Mouse (Mus musculus) spleen, postnatal 4 days (tissue): Measurements from ENCODE around the gene Nckap1l.

ENCODE experiments used
- DNase-seq, 2 experiments: peaks; one replicate each; pipeline ENCODE4 v3.0.0; 2022; ENCODE audit warnings: low spot score in 2 of 2

Nckap1l gene

DNA sequence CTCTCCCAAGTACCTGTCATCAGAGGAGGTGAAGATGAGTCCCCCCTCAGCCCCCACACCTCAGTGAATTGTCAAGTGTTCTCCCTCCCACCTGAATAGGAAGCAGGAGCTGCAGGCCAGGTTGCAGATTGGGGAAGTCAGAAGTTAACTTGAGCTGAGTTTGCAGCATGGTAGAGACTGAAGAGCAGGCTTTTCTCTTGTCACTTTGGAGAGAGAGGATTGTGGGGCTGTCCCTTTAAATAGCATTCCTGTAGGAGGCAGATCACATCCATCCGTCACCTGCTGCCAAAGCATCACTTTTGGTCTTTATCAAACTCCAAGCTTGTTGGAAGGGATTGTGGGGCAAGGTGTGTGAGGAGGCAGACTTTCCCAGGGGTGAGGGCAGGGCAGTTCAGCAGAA lies 47.1 kb downstream of the Nckap1l start:
- DNase-seq: no peak

DNA sequence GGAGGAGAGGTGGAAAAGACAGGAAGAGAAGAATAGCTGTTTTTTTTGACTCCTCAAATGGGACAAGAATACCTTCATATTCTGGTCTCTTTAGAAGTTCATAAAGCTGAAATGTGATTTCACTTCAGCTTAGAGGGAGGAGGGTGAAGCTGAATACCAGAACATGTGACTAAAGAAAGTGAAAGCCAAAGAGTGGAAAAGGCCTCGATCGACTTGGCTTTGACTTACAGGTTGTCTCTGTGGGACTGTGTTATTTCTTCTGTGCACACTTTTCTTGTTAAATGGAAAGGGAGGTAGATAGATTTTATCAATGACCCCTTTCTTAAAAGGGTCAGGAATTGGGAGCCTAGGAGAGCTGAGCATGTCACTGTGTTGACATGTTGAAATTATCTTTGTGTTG lies 47.6 kb downstream of the Nckap1l start:
- no peak for DNase-seq

DNA sequence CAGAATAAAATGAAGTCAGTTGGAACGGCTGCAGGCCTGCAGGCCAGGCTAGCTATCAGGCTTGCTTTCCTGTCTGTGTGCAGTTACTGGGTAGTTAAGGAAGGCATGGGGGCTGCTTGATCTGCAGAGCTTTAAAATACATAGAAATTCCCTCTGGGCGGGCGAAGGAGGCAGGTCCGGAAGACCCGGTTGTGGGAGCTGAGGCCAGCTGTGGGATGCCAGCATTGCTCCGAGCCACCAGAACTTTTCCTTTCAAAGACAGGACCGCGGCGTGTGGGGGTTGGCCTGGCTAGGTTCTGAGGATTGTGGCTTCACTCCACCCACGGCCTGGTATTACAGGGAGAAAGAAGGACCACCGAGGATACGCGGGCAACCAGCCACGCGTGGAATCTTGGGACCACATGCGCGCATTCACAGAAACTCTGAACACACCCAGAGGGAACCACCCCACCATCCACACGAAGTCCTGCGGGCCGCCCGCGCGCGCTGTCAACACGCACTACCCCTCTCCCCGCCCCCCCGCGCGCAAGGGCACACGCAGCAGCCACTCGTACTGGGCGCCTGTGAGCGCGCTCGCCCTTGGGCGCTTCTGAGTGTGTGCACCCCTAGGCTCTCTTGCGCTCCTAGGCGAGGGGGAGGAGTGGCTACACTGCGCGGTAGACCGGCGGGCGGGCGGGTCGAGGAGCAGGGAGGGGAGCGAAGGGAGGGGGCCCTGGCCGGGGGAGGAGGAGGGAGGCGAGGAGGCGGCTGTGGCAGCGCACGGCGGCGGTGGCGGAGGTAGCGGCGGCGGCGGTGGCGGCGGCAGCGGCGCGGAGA lies 49.0 kb downstream of the Nckap1l start, which contains the start of gene Pde1b:
Gene Pde1b, plus strand, starts transcription at position 600 of the 816 bp plus-strand sequence.
- DNase-seq: peak; percentile 30 to 72

DNA sequence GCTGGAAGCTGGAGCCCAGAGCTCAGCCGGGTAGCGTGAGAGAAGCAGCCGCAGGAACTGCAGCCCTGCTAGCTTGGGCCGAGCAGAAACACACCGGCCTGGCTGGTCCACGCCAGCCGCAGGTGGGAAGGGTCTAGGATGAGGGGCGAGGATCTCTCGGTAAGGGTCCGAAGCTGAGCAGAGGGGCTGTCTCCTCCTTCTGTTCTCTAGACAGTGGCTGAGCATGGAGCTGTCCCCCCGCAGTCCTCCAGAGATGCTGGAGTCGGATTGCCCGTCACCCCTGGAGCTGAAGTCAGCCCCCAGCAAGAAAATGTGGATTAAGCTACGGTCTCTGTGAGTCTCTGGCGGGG lies 49.6 kb downstream of the Nckap1l start:
- no peak for DNase-seq

DNA sequence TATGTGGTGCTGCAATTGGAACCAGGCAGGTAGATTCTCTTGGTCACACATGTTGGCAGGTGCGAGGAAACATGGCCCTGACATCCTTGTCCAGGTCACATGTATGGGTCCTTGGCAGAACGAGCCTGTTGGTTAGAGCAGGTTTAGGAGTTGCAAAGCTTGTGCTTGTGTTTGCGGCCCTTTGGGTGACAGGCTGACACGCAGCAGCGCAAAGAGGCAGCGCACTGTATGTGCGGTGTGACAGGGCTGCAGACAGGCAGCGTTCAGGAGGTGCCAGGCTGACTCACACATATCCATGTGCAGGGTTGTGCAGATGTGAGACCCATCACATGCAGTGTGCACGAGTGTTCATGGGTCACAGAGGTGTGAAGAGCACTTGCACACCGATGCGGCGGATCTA lies 50.1 kb downstream of the Nckap1l start:
- no peak for DNase-seq

DNA sequence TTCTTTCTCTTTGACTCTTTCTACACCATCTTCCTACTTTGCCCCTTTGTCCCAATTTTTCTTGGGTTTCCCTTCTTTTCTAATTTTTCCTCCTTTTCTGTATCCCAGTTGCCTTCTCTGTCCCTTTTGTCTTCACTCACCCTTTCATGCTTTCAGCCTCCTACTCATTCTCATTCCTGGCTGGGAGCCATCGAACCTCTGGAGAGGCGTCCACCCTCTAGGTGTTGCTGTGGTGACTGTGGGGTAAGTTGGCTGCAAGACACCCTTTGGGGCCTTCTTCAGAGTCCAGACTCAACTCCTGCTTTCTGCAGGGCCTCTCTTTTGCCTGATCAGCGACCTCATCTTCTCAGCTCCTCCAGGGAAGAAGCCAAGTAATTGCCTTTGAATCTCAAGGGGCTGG lies 55.7 kb downstream of the Nckap1l start:
- DNase-seq: no peak

DNA sequence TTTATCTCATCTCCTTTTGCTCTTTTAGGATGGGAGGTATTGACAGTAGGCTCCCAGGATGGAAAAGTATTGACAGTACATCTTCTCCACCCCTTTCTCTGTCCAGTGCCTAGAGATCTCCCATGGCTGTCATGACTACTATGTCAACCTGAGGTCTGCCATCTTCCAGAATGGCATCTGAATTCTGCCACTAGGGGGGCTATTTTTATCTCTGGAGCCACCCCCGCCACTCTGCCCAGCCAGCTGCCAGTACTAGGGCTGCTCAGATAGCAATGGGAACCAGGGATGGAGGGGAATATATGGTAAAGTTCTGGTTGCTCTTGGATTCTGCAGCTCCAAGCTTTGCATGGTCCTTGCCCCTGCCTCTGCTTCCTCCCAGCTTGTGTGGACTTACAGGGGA lies 58.1 kb downstream of the Nckap1l start:
- no peak for DNase-seq

DNA sequence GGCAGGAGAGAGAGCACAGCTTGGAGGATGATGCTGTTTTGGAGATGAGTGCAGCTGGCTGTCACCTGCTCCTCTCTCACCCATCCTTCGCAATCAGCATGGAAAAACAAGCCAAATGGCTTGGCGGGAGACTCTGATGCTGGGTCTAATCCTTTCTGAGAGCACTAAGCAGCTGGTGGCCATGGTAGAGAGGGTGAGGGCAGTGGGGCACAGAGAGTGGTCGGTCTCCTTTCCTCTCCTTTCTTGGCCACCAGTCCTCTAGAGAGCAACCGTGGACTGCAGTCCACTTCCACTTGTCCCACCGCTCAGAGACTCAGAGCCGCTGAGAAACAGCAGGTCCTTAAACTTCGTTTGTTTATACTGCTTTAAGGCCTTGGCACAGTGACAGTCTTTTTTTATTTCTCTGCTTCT lies 60.0 kb downstream of the Nckap1l start:
- DNase-seq: no peak

DNA sequence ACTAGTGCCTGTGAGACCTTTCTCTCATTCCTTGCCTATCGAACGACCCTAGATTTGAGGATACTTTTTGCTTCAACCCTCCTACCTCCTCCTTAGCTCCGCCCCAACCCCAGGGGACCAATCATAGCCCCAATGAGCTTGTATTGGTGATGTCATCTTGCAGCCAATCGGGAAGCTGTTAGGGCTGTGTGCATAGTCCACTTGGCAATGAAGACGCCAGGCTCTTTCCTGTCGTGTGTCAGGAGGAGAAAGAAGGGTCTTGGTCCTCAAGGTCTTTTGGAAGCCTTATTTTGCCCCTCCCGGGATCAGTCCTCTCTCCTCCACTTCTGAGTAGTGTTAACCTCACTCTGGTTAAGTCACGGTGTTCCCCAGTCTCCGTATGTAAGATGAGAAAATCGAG lies 60.5 kb downstream of the Nckap1l start:
- peak; percentile 37 to 67 for DNase-seq

DNA sequence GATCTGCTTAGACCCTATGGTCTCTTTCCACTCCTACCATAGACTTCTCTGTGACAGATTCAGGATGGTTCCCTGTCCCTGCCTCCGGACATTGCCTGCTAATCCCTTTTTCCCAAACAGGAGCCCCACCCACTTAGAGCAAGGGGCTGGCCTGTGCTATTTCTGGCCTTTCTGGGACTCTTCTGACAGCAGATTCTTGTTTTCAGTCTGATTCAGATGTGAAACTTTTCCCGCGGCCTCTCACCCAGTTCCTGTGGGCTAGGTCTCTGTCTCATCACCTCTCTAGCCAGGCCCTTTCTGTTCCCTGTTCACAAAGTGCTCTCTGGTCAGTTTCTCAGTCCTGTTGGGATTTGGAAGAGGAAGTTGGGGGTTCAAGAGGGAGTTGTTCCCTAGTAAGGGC lies 61.3 kb downstream of the Nckap1l start:
- no peak for DNase-seq

DNA sequence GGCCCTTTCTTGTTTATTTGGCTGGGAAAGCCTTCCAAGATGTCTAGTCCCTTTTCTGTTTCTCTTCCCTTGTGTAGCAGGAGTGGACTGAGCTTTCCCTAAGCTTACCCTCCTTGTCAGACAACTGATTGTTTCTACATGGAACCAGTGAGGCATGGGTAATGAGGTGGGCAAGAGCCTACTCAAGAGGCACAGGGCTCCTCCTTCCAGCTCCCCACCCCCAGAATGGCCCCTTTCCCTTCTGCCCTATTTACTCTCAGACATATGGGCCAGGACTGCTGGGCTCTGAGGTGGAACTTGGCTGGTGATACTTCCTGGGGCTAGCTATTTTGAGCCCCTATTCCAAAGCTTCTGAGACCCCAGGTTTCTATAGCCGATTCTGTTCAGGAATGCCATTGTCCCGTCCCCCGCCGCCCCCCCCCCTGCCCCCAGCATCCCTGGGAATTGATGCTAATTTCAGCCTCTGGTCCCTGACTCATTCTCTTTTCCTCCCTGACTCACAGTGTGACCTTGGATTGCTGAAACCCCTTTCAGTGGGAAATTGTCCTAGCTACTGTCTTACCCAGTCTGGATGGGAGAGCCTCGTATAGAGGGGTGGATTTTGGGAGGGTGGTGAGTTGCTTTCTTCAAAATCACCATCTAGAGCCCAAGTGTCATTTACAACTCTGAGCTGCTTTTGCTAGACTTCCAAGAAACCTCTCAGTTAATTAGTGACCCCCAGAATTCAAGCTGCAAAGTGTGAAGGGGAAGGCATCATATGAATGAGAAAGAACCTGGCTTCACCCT lies 65.2 kb downstream of the Nckap1l start:
- no peak for DNase-seq

DNA sequence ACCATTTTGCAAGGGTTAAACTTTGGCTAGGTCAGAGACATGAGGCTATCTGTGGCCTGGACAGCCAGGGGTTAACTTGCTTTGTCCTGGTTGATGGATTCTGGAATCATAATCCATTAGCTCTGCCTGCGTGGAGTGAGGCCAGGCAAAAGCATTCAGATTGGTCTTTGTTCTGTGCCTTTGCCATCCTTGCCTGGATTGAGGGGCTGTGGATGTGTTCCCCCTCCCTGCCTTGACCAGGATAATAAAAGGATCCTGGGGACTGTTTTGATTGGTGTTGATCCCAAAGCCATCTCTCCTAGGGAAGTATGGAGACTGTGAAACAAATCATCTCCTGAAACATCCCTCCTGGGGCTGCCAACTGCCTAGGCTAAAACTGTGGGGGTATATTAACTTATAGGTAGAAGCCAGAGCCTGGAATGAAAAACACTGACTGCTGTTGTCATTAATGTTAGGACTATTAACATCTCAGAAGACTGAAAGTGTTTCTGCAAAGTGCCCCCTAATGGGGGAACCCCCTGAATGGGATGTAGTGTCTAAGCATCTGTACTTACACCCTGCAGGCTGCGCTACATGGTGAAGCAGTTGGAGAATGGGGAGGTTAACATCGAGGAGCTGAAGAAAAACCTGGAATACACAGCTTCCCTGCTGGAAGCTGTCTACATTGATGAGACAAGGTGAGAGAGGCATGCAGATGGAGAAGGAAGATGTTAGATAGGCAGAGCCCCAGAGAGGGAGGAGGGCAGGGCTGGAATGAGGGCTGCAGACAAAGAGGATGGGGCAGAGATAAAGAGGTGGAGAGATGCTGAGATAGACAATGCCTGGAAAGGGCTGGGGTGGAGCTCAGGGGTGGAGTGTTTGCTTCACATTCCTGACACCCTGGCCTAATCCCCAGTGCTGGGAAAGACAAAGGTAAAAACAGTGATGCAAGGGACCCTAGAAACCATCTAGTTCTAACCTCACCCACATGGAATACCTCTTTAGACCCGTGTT lies 66.1 kb downstream of the Nckap1l start:
- DNase-seq: no peak

DNA sequence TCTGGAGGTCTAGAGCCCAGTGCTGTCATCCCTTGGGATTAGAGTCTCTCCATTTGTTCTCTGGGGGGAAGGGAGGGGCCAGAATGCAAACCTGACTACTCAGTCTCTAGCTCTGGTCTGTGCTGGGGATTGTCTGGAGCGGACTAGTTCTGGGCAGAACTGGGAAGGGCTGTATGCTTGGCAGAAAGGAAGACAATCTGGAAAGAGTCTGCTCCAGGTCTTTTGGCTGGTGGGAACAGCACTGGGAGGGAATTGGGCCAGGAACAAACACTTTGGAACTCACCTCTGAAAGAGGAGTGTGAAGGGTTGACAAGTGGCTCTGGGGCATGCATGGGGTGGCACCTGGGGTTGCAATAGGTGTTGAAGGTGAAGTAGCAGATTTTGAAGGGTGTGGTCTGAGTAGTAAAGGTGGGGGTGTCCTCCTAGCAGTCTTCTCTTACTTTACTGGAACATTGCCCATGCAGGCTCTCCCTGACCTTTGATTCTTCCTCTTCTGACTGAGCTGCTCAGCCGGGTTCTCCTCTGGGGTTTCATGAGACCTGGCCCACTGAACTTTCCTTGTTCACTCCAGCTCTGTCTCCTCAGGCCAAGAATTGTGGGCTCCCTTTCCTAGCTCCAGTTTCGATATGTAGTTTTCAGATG lies 69.0 kb downstream of the Nckap1l start:
- no peak for DNase-seq

DNA sequence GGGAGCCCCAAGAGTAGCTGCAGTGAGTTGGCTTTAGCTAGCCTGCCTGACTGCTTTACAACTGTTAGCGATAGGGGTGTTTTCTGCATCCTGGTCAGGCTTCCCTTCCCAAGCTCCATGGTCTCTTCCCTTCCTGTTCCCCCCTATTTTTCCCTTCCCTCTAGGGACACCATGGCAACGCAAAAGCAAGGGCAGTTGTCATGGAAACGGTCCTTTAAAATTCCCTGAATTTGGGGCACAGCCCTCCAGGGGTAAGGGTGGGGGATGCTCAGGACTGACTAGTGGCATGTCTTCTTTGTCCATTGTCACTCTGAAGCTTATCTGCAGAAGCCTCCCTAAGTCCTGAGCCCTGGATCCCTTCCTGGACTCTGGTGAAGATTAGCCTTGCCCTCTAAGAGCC lies 69.6 kb downstream of the Nckap1l start:
- DNase-seq: no peak

DNA sequence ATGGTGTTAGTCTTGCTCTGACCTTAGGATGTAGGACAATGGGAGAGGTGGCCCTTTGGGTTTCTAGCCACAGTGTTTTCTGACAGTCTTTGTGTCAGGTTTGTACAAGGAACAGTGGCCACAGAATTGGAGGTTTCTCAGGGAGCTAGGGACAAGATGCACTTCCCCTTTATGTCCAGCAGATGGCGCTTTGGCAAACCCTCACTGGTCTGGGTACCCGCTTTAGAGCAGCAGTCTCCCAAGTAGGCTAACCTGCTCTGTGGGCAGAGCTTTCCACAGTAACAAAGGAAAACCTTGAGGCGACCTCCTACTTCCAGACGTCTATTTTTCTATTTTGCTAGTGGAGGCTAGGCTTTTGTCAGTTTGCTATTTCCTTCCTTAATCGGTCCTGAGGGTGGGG lies 76.8 kb downstream of the Nckap1l start:
- peak in 1 of 2 experiments; percentile 22 for DNase-seq

DNA sequence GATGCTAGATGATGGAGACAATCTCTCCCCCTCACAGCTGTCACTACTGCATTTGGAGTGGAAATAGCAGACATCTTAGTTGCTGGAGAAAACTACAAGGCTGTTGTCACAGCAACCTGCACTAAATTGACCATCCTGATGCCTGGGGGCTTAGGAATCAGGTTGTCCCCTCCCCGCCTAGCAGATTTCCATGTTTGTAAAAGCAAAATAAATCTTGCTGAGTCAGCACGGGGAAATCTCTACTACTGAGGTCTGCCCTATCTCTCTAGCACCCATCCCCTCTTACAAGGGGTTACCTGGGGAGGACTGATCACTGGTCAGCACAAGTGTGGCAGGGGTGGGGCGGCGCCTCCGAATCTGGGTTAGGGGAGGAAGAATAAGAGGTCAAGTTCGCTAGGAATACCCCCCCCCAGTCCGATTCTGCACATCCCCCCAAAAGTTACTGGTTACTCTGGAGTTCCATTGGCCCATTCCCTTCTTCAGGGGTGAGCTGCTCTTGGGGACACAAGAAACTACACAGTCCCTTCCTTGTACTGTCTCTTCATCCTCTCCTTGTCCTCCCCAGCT lies 80.5 kb downstream of the Nckap1l start:
- DNase-seq: no peak

DNA sequence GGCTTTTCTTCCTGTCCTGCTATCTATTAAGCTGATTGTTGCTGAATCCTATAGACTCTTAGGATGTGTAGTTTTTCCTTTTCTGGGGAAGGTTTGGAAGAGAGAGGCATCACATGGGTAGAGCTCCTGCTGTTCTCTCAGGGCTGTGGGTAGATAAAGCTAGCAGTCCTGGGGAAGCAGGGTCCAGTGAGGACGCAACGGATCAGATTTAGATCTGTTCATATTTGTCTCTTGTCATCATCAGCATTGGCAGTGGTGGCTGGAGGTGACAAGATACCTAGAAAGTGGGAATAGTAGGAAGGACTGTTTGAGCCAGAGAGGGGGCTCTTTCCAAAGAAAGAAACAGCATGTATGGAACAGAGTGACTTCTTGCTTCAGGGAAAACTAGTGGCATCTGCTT lies 81.4 kb downstream of the Nckap1l start:
- DNase-seq: no peak

DNA sequence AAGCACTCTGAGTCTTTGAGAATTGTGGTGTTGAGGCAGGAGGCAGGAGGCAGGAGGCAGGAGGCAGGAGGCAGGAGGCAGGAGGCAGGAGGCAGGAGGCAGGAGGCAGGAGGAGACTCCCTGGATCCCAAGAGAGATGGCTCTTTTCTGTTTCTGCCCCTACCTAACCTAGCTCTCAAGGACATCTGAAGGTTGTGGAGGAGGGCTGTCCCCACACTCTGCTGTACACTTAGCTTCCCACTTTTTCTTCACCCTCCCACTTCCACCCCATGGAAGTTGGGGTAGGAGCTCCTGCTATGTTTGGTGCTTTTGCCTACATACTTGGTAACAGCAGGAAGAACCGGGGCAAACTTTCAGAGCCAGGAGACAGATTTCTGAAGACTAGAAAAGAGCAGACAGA lies 82.2 kb downstream of the Nckap1l start:
- DNase-seq: no peak

DNA sequence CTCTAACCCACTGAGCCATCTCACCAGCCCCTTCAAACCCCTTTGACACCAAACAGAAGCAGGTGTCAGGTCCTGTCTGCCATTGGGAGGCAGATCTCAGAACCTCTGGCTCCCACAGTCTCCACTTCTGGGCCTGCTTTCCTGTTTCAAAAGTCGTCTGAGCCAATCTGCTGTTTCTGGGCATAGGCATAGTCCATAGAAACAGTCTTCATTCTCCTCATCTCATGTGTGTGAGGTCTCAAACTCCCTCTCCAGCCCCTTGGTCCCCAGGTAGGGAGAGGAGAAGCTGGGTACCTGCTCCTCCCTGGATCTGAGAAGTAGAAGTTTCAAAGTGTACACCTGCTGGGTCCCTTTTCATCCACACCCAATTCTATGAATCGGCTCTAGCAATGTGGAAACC lies 82.9 kb downstream of the Nckap1l start:
- no peak for DNase-seq

DNA sequence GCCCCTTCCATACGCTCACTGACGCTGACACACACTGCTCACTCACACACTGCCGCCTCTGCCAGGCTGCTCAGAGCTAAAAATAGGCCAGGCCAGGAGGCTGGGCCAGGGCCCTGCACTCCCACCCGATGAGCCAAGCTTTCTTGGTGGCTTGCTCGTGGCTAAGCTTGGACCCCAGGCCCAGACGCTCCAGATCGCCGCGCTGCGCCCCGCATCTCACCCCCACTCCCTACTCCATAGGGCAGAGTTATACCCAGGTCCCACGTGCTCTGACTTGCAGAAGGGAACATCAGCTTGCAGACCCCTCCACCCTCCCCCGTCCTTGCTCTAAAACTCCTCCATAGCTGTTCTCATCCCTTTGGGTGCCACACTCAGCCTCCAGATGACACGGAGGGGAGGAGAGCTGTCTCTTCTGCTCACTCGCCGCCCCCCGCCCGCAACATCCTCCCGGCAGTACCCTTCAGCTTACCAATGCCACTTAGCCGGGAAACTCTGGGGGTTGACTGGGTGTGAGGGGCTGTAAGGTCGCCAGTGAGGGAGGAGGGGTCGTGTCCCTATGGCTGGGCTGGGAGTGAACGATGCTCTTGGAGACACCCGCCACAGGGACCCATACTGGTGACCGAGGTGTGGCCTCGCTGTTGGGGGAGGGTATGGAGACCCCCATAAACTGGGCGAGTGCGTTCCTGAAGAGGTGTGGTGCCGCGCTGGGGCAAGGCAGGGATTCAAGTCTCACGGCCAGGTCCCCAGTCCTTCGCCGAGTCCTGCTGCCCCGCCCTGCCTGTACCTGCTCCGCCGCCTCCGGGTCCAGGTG lies 83.6 kb downstream of the Nckap1l start:
- DNase-seq: no peak
